Mouse (Mus musculus): Measurements from ENCODE around the gene Lsm10. TPM values are rescaled to one million over a fixed set of nuclear protein-coding genes. Genes with fewer than 3 reads are reported as not detected.

The Lsm10 gene
- total and polyA plus RNA-seq, 2 experiments from 2014 or later, result 42.9 to 54.7 TPM

DNA sequence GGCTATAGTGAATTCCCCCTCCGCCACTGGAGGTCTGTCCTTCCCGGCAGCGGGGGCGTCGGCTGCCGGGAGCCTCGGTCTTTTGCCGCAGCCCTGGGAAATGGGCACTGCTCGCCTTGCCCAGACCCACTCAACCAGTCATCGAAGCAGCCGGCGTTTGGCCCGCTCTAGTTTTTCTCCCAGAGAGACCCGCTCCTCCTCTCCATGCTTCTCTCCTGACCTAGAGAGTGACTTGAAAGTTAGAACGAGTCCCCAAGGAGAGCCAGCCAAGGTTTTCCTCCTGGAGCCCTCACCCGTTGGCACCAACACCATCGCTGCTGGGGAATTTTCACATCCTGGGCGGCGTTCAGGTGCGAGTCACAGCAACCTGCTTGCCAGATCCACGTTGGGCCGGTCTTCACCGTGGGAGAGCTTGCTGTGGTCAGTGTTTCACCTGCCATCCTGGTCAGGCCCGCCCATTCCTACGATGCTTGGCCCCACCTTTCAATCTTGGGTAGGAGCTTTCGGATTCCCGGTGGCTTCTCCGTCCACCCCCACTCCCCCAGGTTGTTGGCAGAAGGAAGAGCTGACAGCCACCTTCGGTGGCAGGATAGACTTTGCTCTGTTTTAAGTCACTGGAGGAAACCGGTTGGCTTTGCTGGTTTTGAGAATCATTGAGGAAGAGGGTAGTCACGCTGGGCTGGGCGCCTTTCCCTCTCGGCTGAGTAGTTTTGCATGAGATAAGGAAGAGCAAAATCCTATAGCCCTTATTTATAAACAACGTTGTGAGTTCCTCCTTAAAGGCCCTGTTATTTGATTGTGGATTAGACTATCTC lies 8.0 kb downstream of the Lsm10 start:
- H3K36me3 ChIP-seq (ENCODE audit: insufficient read depth, low read length), result no peaks in the 10 kb centered on the region
- H3K27me3 ChIP-seq (ENCODE audit: insufficient read depth, low read length), result no peaks in the 10 kb centered on the region
- H3K9me3 ChIP-seq (ENCODE audit: low read length), result no peaks in the 10 kb centered on the region
- WGBS, result 2% methylated on average over 30 of the region's 34 CpGs
- H3K27ac ChIP-seq, result peak overlapping the region; percentile 84
- peak overlapping the region; percentile 80 for H3K9ac ChIP-seq (replicated peaks; ENCODE audit: low read length)
- peak overlapping the region; percentile 99 for H3K4me2 ChIP-seq (ENCODE audit: low read depth, low read length)
- H3K4me1 ChIP-seq (ENCODE audit: insufficient read depth, low read length), result peaks cover 50% of the 10 kb centered on the region
- H3K4me3 ChIP-seq (ENCODE audit: low read length), result peak overlapping the region; percentile 93
- peak; percentile 11 for ATAC-seq
- no peak for TF ChIP-seq CTCF (IDR thresholded peaks at IDR 0.05; ENCODE audit: low read depth)
- DNase-seq (ENCODE audit: low spot score), result peak; percentile 53

DNA sequence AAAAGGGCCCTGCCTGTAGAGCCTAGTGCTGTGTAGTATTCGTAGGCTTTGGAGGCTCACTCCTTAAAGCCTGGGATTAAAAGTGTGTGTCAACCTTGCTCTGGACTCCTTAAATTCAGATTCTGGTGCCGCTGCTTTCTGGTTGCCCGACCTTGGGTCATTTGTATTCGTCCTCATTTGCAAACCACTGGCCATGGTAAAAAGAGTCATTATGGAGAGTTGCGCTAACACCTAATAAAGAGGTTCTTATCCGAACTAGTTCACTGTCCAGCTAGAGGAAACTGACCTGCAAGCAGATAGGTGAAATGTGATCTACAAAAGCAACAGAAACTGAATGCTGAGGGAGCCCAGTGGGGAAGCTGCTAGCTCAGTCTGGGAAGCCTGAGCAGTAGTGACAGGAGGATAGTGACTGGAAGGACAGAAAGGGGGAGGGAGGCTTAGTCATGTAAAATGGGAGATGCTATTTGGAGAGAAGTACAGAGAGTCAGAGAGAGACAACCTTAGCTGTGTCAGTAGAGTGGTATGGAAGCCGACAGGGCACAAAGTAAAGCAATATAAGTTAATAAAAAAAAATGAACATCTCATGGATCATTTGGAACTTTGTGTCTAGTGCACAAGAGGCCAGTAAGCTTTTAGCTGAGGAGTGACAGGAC lies 8.8 kb downstream of the Lsm10 start:
- WGBS, result 44% methylated on average over 7 of the region's 7 CpGs
- peaks cover 57% of the 10 kb centered on the region for H3K4me1 ChIP-seq (ENCODE audit: insufficient read depth, low read length)
- H3K4me2 ChIP-seq (ENCODE audit: low read depth, low read length), result peak overlapping the region; percentile 99
- H3K36me3 ChIP-seq (ENCODE audit: insufficient read depth, low read length), result no peaks in the 10 kb centered on the region
- H3K9ac ChIP-seq (replicated peaks; ENCODE audit: low read length), result peak overlapping the region; percentile 80; the same call in 1 of the 2 replicates
- no peaks in the 10 kb centered on the region for H3K27me3 ChIP-seq (ENCODE audit: insufficient read depth, low read length)
- no peak overlapping the region for H3K27ac ChIP-seq
- no peak for DNase-seq (ENCODE audit: low spot score)
- no peak for TF ChIP-seq CTCF (IDR thresholded peaks at IDR 0.05; ENCODE audit: low read depth)
- ATAC-seq, result no peak
- no peaks in the 10 kb centered on the region for H3K9me3 ChIP-seq (ENCODE audit: low read length)
- H3K4me3 ChIP-seq (ENCODE audit: low read length), result peak overlapping the region; percentile 93

DNA sequence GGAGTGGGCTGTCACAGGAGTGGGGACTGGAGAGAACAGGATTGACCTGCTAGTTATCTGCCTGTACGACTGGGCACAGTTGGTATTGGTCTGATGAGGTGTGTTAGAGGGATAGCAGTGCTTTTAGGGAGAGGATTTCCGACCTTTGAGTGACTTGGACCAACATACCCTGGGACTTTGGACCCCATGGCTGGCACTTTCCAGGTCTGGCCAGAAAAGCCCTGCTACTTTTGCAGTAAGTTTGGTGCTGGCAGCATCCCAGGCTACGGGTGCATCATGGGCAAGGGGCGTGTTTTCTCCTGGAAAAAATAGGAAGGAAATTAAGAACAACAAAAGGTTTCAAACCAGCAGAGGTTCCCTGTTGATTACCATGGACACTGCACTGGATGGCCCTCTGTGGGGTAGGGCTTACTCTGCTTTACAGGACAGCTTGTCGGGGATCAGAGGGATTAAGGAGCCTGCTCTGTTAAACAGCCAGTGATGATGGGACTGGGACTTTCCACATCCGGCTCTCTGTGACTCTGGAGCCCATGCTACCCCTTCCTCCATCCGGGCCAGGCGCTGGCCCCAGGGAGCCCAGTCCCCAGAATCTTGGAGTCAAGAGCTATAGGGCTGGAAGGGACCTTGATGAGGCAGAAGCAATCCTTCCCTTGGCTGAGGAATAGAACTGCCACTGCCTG lies 11.8 kb downstream of the Lsm10 start:
- no peak for ATAC-seq

DNA sequence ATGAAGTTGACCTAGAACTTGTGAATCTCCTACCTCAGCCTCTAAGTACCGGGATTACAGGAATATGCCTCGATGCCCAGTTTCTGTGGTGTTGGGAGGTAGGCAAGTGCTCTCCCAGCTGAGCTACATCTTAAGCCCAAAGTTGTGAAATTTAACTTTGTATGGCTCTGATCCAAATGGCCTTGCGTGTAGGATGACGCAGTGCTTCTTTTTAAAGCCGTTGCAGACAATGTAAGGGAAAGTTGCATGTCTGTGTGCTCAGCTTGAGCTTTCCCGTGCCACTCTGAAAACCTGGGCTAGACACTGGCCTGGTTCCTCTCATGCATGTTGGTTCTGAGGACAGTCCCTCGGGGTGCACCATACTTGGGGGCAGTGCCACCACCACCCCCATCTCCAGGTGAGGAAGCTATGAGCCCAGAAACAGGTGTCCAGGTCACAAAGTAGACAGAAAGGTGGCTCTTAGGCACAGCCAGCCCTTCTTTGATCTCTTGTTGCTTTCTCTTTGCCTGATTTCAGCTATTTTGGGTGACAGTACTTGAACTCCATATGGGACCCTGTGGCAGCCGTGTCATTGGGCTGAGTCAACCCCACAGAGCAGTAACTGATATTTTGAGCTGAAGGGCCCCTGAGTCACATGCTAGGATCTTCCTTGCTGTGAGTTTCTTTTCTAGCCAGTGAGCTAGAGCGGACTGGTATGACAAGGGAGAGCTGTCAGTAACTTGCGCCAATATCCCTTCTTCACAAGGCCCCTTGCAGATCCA lies 13.4 kb downstream of the Lsm10 start:
- Histone ChIP-seq H3K9ac (replicated peaks; ENCODE audit: low read length) (no peak overlapping the region), H3K36me3 (ENCODE audit: insufficient read depth, low read length) (no peaks in the 10 kb centered on the region), H3K4me2 (ENCODE audit: low read depth, low read length) (peak overlapping the region; percentile 25; the same call in 1 of the 2 replicates), H3K27me3 (ENCODE audit: insufficient read depth, low read length) (no peaks in the 10 kb centered on the region), H3K27ac (peak overlapping the region; percentile 81), H3K9me3 (ENCODE audit: low read length) (no peaks in the 10 kb centered on the region), H3K4me1 (ENCODE audit: insufficient read depth, low read length) (peaks cover 52% of the 10 kb centered on the region), H3K4me3 (ENCODE audit: low read length) (no peak overlapping the region)
- DNase-seq (ENCODE audit: low spot score) (no peak), ATAC-seq (peak; percentile 0; the same call in 1 of the 2 replicates)
- TF ChIP-seq CTCF (IDR thresholded peaks at IDR 0.05; ENCODE audit: low read depth), result no peak
- 65% methylated on average over 10 of the region's 10 CpGs for WGBS

More for the DNA sequence above, 11.8 kb downstream of the Lsm10 start:
- H3K36me3 ChIP-seq (ENCODE audit: insufficient read depth, low read length), result no peaks in the 10 kb centered on the region
- no peaks in the 10 kb centered on the region for H3K9me3 ChIP-seq (ENCODE audit: low read length)
- peaks cover 58% of the 10 kb centered on the region for H3K4me1 ChIP-seq (ENCODE audit: insufficient read depth, low read length)
- peak overlapping the region; percentile 70 for H3K27ac ChIP-seq
- no peak overlapping the region for H3K4me2 ChIP-seq (ENCODE audit: low read depth, low read length)
- peak; percentile 36 for DNase-seq (ENCODE audit: low spot score)
- no peaks in the 10 kb centered on the region for H3K27me3 ChIP-seq (ENCODE audit: insufficient read depth, low read length)
- peak overlapping the region; percentile 24; the same call in 1 of the 2 replicates for H3K9ac ChIP-seq (replicated peaks; ENCODE audit: low read length)
- no peak overlapping the region for H3K4me3 ChIP-seq (ENCODE audit: low read length)
- 41% methylated on average over 8 of the region's 8 CpGs for WGBS
- TF ChIP-seq CTCF (IDR thresholded peaks at IDR 0.05; ENCODE audit: low read depth), result no peak

DNA sequence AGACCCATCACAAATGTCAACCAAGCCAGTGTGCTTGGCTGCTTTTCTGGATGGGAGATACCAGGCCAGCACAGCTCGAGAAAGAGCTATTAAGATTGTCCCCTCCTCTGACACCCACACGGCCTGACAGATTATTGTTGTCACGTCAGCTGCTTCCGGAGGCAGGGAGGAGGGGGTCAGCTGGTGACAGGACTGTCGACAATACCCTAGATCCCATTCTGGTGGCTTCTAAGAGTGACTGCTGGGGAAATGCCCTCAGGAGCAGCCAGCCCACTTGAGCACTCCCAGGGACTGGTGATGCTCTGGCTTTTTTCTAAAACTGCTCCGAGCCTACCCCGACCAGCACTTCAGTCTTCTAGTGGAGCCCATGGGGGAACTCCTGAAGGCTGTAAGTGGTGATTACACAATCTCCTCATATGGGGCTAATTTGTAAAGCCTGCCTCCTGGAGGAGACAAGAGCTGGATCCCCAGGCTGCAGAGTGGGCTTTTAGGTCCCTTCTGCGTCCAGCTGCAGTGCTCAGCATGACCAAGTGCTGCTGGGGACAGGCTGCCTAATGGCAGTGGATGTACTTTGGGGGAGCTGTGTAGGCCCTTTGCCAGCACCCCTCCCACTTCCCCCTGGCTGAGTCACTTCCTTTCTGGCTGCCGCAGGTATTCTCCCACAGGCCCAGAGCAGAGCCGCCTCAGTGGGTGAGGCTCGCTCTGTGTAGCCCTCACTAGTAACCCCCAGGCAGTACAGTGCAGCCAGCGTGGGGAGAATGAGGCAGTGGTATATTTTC lies 14.1 kb downstream of the Lsm10 start:
- Histone ChIP-seq H3K4me3 (ENCODE audit: low read length) (no peak overlapping the region), H3K27ac (peak overlapping the region; percentile 81), H3K4me2 (ENCODE audit: low read depth, low read length) (peak overlapping the region; percentile 25), H3K27me3 (ENCODE audit: insufficient read depth, low read length) (no peaks in the 10 kb centered on the region), H3K36me3 (ENCODE audit: insufficient read depth, low read length) (no peaks in the 10 kb centered on the region), H3K9me3 (ENCODE audit: low read length) (no peaks in the 10 kb centered on the region), H3K9ac (replicated peaks; ENCODE audit: low read length) (peak overlapping the region; percentile 33; the same call in 1 of the 2 replicates), H3K4me1 (ENCODE audit: insufficient read depth, low read length) (peaks cover 49% of the 10 kb centered on the region)
- ATAC-seq, result peak; percentile 58
- DNase-seq (ENCODE audit: low spot score), result peak; percentile 56
- peak; percentile 47; the same call in 1 of the 2 replicates for TF ChIP-seq CTCF (IDR thresholded peaks at IDR 0.05; ENCODE audit: low read depth)
- 8% methylated on average over 12 of the region's 12 CpGs for WGBS
